Mouse (Mus musculus) urinary bladder, adult 18-20 months (tissue): Measurements from ENCODE around the gene 4933427D14Rik.

Experiments used
- DNase-seq, 2 experiments: peaks; one replicate each; pipeline ENCODE4 v3.0.0; 2022; ENCODE audit warnings: low spot score in 2 of 2, mixed read lengths in 2 of 2

4933427D14Rik gene

GRCm38 (mm10) chr11:72110726-72111125 is 96.5 kb downstream of the 4933427D14Rik start:
- no peak for DNase-seq

DNA sequence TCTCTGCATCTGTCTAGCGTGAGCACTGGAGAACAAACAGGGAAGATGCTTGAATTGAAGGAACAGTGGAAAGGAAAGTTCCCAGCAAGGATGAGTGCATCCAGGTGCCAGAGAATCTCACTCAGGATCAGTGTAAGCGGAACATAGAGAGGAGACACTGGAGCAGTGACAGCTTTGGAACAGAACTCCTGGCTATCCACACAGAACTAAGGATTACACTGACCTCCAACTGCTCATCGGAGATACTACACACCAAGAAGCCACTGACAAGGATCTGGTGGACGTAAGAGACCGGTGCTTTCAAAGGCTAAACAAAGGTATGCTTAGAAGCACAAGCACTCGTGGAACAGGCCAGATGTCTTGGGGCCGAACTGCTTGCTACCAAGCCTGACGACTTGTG is 103.0 kb downstream of the 4933427D14Rik start:
- DNase-seq = no peak
